Mouse (Mus musculus) brain, embryonic 14.5 days (tissue): ENCODE results near the gene Cyp4f13.
A peak's percentile ranks its signal among the peaks of the same experiment; 100 is the strongest.

Source experiments
- CTCF ChIP-seq: fragments of 200-500 bp; IDR thresholded peaks from 2 replicates; pipeline ENCODE4 v1.5.1; 2012; ENCODE audit warnings: inconsistent platforms, mild to moderate bottlenecking, moderate library complexity, borderline replicate concordance; ENCODE audit not compliant: insufficient read depth, insufficient read length; ENCODE audit errors: extremely low read depth
- POLR2A ChIP-seq: fragments of 200-500 bp; IDR thresholded peaks from 2 replicates; pipeline ENCODE4 v1.6.1; 2012; ENCODE audit warnings: mild to moderate bottlenecking, inconsistent platforms, borderline replicate concordance; ENCODE audit not compliant: poor library complexity, insufficient read depth, insufficient read length, severe bottlenecking; ENCODE audit errors: extremely low read depth

- TF ChIP-seq CTCF (peak; percentile 50; the same call in 1 of the 2 replicates), POLR2A (0 out of 2 replicates have a peak, but pooled peaks have one; percentile 14)
These were observed 55.7 kb downstream of the Cyp4f13 start, which contains the start of gene Zfp870 for GRCm38 (mm10) chr17:32891239-32892180.
